Mouse (Mus musculus) myocyte (in vitro differentiated cells): Measurements from ENCODE around the gene Cald1. TPM values are rescaled to one million over a fixed set of nuclear protein-coding genes. Genes with fewer than 3 reads are reported as not detected.

Source experiments
- H3K27me3 ChIP-seq: one replicate; pipeline ENCODE4 v1.6.1; 2011; ENCODE audit not compliant: control insufficient read depth, insufficient read depth, insufficient read length
- H3K36me3 ChIP-seq: one replicate; pipeline ENCODE4 v1.6.1; 2011; ENCODE audit not compliant: control insufficient read depth, insufficient read depth
- H3K4me2 ChIP-seq: one replicate; pipeline ENCODE4 v1.6.1; 2011; ENCODE audit warnings: low read depth, control low read depth
- H3K4me3 ChIP-seq: one replicate; pipeline ENCODE4 v1.5.1; 2011; ENCODE audit warnings: mild to moderate bottlenecking, control low read depth, moderate library complexity
- H3K79me2 ChIP-seq: one replicate; pipeline ENCODE4 v1.6.1; 2011; ENCODE audit not compliant: control insufficient read depth, insufficient read depth
- H3ac ChIP-seq: one replicate; pipeline ENCODE4 v1.6.1; 2011; ENCODE audit not compliant: control insufficient read depth, insufficient read length
- CEBPB ChIP-seq: IDR thresholded peaks from 2 replicates; pipeline ENCODE4 v1.6.1; 2011; ENCODE audit warnings: mild to moderate bottlenecking, moderate library complexity; ENCODE audit not compliant: poor library complexity, insufficient read depth, severe bottlenecking
- E2F4 ChIP-seq: IDR thresholded peaks from one replicate; pipeline ENCODE4 v1.6.1; 2011; ENCODE audit warnings: mild to moderate bottlenecking, control low read depth, moderate library complexity; ENCODE audit not compliant: insufficient read depth
- MAX ChIP-seq: IDR thresholded peaks from one replicate; pipeline ENCODE4 v1.6.1; 2011; ENCODE audit warnings: low read depth, mild to moderate bottlenecking, control low read depth
- MYOD1 ChIP-seq, 3 experiments: IDR thresholded peaks; one replicate each; pipeline ENCODE4 v1.6.1; 2011; ENCODE audit warnings: control low read depth in 2 of 3, low read depth in 2 of 3, mild to moderate bottlenecking in 2 of 3, moderate library complexity in 1 of 3; ENCODE audit not compliant: insufficient read length in 2 of 3, control insufficient read depth in 1 of 3
- MYOG ChIP-seq, 3 experiments: IDR thresholded peaks; one replicate each; pipeline ENCODE4 v1.6.1; 2011; ENCODE audit warnings: control low read depth in 2 of 3, low read depth in 2 of 3, mild to moderate bottlenecking in 2 of 3; ENCODE audit not compliant: insufficient read length in 2 of 3, control insufficient read depth in 1 of 3, insufficient read depth in 1 of 3
- POLR2A ChIP-seq: IDR thresholded peaks from one replicate; pipeline ENCODE4 v1.6.1; 2011; ENCODE audit warnings: low read depth, mild to moderate bottlenecking, control low read depth, moderate library complexity; ENCODE audit not compliant: insufficient read length
- POLR2AphosphoS2 ChIP-seq: IDR thresholded peaks from one replicate; pipeline ENCODE4 v1.6.1; 2011; ENCODE audit warnings: low read depth, control low read depth; ENCODE audit not compliant: insufficient read length
- REST ChIP-seq: IDR thresholded peaks from one replicate; pipeline ENCODE4 v1.6.1; 2011; ENCODE audit warnings: mild to moderate bottlenecking, control low read depth, moderate library complexity; ENCODE audit not compliant: insufficient read depth, insufficient read length
- SRF ChIP-seq: IDR thresholded peaks from one replicate; pipeline ENCODE4 v1.6.1; 2011; ENCODE audit warnings: low read depth; ENCODE audit not compliant: control insufficient read depth, insufficient read length
- TCF12 ChIP-seq: IDR thresholded peaks from one replicate; pipeline ENCODE4 v1.6.1; 2011; ENCODE audit warnings: mild to moderate bottlenecking, control low read depth; ENCODE audit not compliant: poor library complexity, insufficient read depth, severe bottlenecking
- TCF3 ChIP-seq: IDR thresholded peaks from one replicate; pipeline ENCODE4 v1.6.1; 2011; ENCODE audit warnings: low read depth, control low read depth; ENCODE audit not compliant: insufficient read length
- USF1 ChIP-seq: IDR thresholded peaks from one replicate; pipeline ENCODE4 v1.6.1; 2011; ENCODE audit warnings: low read depth, mild to moderate bottlenecking, control low read depth, moderate library complexity
- polyA plus RNA-seq: library from polyadenylated mRNA; unstranded; fragments of >200 nt; fragmentation: generic; extraction: Trizol; gene quantifications from one replicate; pipeline ENCODE4 v1.2.1, GENCODE M21; 2012; ENCODE audit warnings: missing spikeins

Cald1 gene
- polyA plus RNA-seq, 1 experiment, result 88.1 TPM

DNA sequence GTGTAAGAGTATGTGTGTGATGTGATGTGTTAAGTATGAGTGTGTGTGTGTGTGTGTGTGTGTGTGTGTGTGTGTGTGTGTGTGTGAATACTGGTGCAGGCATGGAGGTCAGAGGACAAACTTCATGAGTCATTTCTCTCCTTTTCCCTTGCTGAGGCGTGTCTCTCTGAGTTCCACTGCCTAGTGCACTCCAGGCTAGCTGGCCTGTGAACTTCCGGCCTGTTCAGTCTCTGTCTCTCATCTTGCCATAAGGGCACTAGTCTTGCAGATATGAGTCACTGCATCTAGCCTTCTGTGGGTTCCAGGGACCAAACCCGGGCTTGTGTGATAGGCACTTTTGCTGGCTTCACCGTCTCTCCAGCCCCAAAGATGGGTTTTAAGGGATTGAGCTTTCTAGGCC lies 114.9 kb downstream of the Cald1 start:
- Histone ChIP-seq H3K4me2 (peak overlapping the region; percentile 54), H3K4me3 (no peak overlapping the region), H3K36me3 (peaks cover 12% of the 10 kb centered on the region), H3ac (no peak overlapping the region), H3K79me2 (peaks cover 91% of the 10 kb centered on the region), H3K27me3 (no peaks in the 10 kb centered on the region)
- no peak for TF ChIP-seq POLR2A
- TF ChIP-seq TCF12, result no peak
- no peak for TF ChIP-seq E2F4
- TF ChIP-seq TCF3, result no peak
- TF ChIP-seq CEBPB, result no peak
- TF ChIP-seq MAX, result no peak
- TF ChIP-seq POLR2AphosphoS2, result no peak
- TF ChIP-seq MYOG (IDR thresholded peaks at IDR 0.05; ENCODE audit: control insufficient read depth in 1 of 3, insufficient read depth in 1 of 3, insufficient read length in 2 of 3, low read depth in 2 of 3), result no peak
- no peak for TF ChIP-seq USF1
- TF ChIP-seq SRF, result no peak
- TF ChIP-seq MYOD1 (IDR thresholded peaks at IDR 0.05; ENCODE audit: control insufficient read depth in 1 of 3, insufficient read length in 2 of 3, low read depth in 2 of 3), result no peak

DNA sequence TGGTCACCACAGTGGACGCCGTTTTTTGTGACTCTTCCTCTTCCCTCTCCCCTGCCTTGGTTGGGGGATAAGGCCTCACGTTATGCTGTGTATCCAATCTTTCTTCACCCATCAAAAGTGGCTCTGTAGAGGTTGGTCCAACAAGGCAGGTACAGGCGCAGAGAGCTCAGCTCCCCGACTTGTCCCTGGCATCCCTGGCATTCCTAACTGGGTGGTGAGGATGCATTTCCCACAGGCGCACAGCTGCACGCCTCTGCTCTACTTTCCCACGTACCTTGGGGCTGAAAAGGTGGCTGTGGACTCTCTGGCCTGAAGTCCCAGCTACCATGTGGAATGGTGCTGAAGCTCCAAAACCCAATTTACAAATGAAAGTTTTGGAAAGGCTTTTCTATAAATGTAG lies 115.5 kb downstream of the Cald1 start:
- Histone ChIP-seq H3K27me3 (no peaks in the 10 kb centered on the region), H3K36me3 (peaks cover 12% of the 10 kb centered on the region), H3K4me2 (peak overlapping the region; percentile 54), H3ac (no peak overlapping the region), H3K79me2 (peaks cover 94% of the 10 kb centered on the region), H3K4me3 (no peak overlapping the region)
- peak in 1 of 3 experiments; percentile 53 for TF ChIP-seq MYOG (IDR thresholded peaks at IDR 0.05; ENCODE audit: control insufficient read depth in 1 of 3, insufficient read depth in 1 of 3, insufficient read length in 2 of 3, low read depth in 2 of 3)
- no peak for TF ChIP-seq USF1
- no peak for TF ChIP-seq SRF
- TF ChIP-seq MYOD1 (IDR thresholded peaks at IDR 0.05; ENCODE audit: control insufficient read depth in 1 of 3, insufficient read length in 2 of 3, low read depth in 2 of 3), result peak in 1 of 3 experiments; percentile 38
- TF ChIP-seq E2F4, result no peak
- TF ChIP-seq POLR2AphosphoS2, result peak; percentile 40
- no peak for TF ChIP-seq TCF3
- no peak for TF ChIP-seq CEBPB
- no peak for TF ChIP-seq REST
- TF ChIP-seq TCF12, result no peak
- no peak for TF ChIP-seq MAX
- TF ChIP-seq POLR2A, result no peak

- no peak overlapping the region for H3ac ChIP-seq
- H3K27me3 ChIP-seq, result no peaks in the 10 kb centered on the region
- H3K4me2 ChIP-seq, result peak overlapping the region; percentile 54
- no peak overlapping the region for H3K4me3 ChIP-seq
- peaks cover 12% of the 10 kb centered on the region for H3K36me3 ChIP-seq
- H3K79me2 ChIP-seq, result peaks cover 100% of the 10 kb centered on the region
- TF ChIP-seq MAX (peak; percentile 57), CEBPB (peak; percentile 87), MYOD1 (IDR thresholded peaks at IDR 0.05; ENCODE audit: control insufficient read depth in 1 of 3, insufficient read length in 2 of 3, low read depth in 2 of 3) (no peak)
Observed at GRCm38 (mm10) chr6:34714612-34715011, 116.3 kb downstream of the Cald1 start.

GRCm38 (mm10) chr6:34716206-34716887 lies 118.0 kb downstream of the Cald1 start:
- no peak overlapping the region for H3K4me3 ChIP-seq
- TF ChIP-seq SRF (no peak), POLR2A (no peak), E2F4 (no peak), CEBPB (no peak), REST (no peak), MAX (no peak), TCF12 (no peak), POLR2AphosphoS2 (no peak), MYOD1 (IDR thresholded peaks at IDR 0.05; ENCODE audit: control insufficient read depth in 1 of 3, insufficient read length in 2 of 3, low read depth in 2 of 3) (no peak), USF1 (no peak), MYOG (IDR thresholded peaks at IDR 0.05; ENCODE audit: control insufficient read depth in 1 of 3, insufficient read depth in 1 of 3, insufficient read length in 2 of 3, low read depth in 2 of 3) (no peak), TCF3 (no peak)
- peaks cover 100% of the 10 kb centered on the region for H3K79me2 ChIP-seq
- no peaks in the 10 kb centered on the region for H3K27me3 ChIP-seq
- H3K4me2 ChIP-seq, result peak overlapping the region; percentile 58
- peaks cover 22% of the 10 kb centered on the region for H3K36me3 ChIP-seq
- H3ac ChIP-seq, result no peak overlapping the region

DNA sequence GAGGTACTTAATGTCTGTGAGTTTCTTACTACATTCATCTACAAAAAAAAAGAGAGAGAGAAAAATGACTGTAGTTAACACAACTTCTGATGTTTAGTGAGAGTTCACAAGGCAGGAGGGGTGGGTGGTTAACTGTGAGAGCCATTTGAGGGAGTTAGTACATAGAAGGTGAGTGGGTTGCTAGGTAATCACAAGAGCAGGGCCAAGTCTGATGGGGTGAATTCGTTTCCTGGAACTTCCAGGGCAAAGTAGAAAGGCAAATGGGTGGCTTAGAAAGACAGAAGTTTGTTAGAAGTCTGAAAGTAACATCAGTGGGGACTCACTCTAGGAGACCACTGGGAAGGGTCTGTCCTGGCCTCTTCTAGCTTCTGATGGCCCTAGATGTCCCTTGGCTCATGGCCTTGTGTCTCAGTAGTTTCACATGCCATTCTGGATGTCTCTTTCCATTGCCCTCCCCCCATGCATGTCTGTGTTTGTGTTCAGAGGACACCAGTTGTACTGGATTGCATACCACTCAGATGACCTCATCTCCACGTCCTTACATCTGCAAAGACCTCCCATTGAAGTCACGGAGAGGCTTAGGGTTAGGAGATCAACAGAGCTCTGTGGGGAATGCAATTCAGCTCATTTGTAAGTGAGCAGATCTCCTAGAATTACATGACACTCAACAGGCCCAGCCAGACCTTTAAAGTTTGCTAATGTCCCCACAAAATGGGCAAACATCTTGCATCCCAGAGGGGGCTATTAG lies 118.8 kb downstream of the Cald1 start:
- no peak overlapping the region for H3ac ChIP-seq
- H3K79me2 ChIP-seq, result peaks cover 100% of the 10 kb centered on the region
- peaks cover 22% of the 10 kb centered on the region for H3K36me3 ChIP-seq
- TF ChIP-seq TCF12, result no peak
- TF ChIP-seq MYOD1 (IDR thresholded peaks at IDR 0.05; ENCODE audit: control insufficient read depth in 1 of 3, insufficient read length in 2 of 3, low read depth in 2 of 3), result peak in 1 of 3 experiments; percentile 14
- H3K4me3 ChIP-seq, result no peak overlapping the region
- no peaks in the 10 kb centered on the region for H3K27me3 ChIP-seq
- peak overlapping the region; percentile 58 for H3K4me2 ChIP-seq
